Mouse (Mus musculus): Measurements from ENCODE around the gene Slc38a10. TPM values are rescaled to one million over a fixed set of nuclear protein-coding genes. Genes with fewer than 3 reads are reported as not detected.

Gene Slc38a10
- total RNA-seq, 2 experiments from 2014 or later, result 88.6 to 100 TPM

- no peak for DNase-seq (ENCODE audit: low spot score in 2 of 2)
Observed at GRCm38 (mm10) chr11:120064006-120064667, 87.0 kb downstream of the Slc38a10 start.

- DNase-seq (ENCODE audit: low spot score in 2 of 2), result no peak
Observed at GRCm38 (mm10) chr11:120063326-120063725, 87.8 kb downstream of the Slc38a10 start.

GRCm38 (mm10) chr11:120060634-120061033 lies 90.5 kb downstream of the Slc38a10 start:
- no peak for DNase-seq (ENCODE audit: low spot score in 2 of 2)

GRCm38 (mm10) chr11:120055953-120056732 lies 95.0 kb downstream of the Slc38a10 start:
- DNase-seq (ENCODE audit: low spot score in 2 of 2), result no peak

Small RNA genes lying within 50 kb of the gene (microRNA-seq; reads per million reads assigned to microRNA genes)
- not detected for gene Gm25948

Other genes with a start within 250 kb of the Slc38a10 start
- 10 to 100 TPM; 37.3 to 37.9 TPM for gene Chmp6, start 237.9 kb downstream of the Slc38a10 start, total RNA-seq (2021)
- gene Baiap2, start 208.6 kb downstream of the Slc38a10 start, total RNA-seq (2021), result 1 to 10 TPM; 8.1 to 8.5 TPM
- 10 to 100 TPM; 25.9 to 29.2 TPM for gene Aatk, start 104.2 kb downstream of the Slc38a10 start, total RNA-seq (2021)
- gene Cep131, start 64.5 kb downstream of the Slc38a10 start, total RNA-seq (2021), result 10 to 100 TPM; 22.5 to 24.4 TPM
- gene Tepsin, start 52.6 kb downstream of the Slc38a10 start, total RNA-seq (2021), result 1 to 10 TPM; 8.7 to 9.6 TPM
- 10 to 100 TPM; 44.2 to 44.3 TPM for gene Ndufaf8, start 52.4 kb downstream of the Slc38a10 start, total RNA-seq (2021)
- gene Bahcc1, start 81.6 kb upstream of the Slc38a10 start, total RNA-seq (2021), result 10 to 100 TPM; 13.6 to 15.1 TPM
- gene Actg1, start 197.2 kb upstream of the Slc38a10 start, total RNA-seq (2021), result 100 to 1,000 TPM; 861 to 883 TPM
- under 1 TPM; 0.52 to 0.98 TPM for gene Fscn2, start 210.2 kb upstream of the Slc38a10 start, total RNA-seq (2021)
- gene Faap100, start 227.4 kb upstream of the Slc38a10 start, total RNA-seq (2021), result 10 to 100 TPM; 16.7 to 16.9 TPM

Measured in gastrocnemius, postnatal 4 days (tissue).